ENCODE assay signal across 8 mouse cellular contexts in the genomic region with DNA sequence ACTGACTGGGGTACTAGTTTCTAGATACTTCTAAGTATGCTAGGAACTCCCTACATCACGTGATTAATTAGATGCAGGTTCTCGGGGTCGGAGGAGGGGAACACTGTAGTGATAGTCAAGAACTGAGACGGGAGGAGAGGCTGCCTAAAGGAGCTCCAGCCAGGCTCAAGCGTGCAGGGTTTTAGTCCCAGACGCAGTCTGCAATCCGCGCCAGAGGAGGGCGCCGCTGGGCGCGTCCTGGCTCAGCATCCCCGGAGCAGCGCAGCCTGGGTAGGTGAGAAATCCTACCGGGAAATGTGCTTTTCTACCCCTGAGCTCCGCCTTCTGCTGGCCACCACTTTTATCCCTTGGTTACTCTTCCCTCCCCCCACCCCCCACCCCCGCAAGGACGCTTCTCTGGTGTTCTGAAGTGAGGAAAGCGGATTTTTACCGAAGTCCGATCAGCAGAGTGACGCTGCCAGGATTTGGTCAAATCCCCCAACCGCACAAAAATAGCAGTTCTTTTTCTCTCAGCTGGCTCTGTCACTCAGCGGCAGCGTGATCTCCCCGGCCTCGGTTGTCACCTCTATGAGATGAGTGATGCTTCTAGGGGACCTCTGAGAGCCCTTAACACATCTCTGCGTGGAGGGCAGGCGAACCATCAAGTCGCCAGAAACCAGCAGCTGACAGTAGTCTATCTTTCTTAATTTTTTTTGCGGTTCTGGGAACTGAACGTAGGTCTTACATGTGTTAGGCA. TPM values are rescaled to one million over a fixed set of nuclear protein-coding genes. Genes with fewer than 3 reads are reported as not detected.
A peak's percentile ranks its signal among the peaks of the same experiment; 100 is the strongest.
DNase-seq lines count a peak whose midpoint lies in the region; ATAC-seq and TF ChIP-seq lines count a peak whose summit lies in the region.

No protein-coding gene starts in this region.

- no peak for TF ChIP-seq POLR2A in thymus, adult 2 months (IDR thresholded peaks at IDR 0.05; ENCODE audit: control insufficient read depth, extremely low read depth, insufficient read depth, low read length, poor library complexity)
- no peak for TF ChIP-seq POLR2A in testis, adult 2 months (IDR thresholded peaks at IDR 0.05; ENCODE audit: control insufficient read depth, low read depth, low read length)

- peak overlapping the region; percentile 57 for H3K4me2 ChIP-seq in embryonic facial prominence, embryonic 14.5 days (ENCODE audit: low read depth, low read length)
- peak overlapping the region; percentile 74 for H3K4me2 ChIP-seq in heart, embryonic 13.5 days
- peak overlapping the region; percentile 51 for H3K4me2 ChIP-seq in kidney, postnatal 0 days (ENCODE audit: low read length)
- H3K4me2 ChIP-seq in liver, embryonic 11.5 days: peak overlapping the region; percentile 67
- H3K4me2 ChIP-seq in midbrain, postnatal 0 days (ENCODE audit: low read depth, low read length, poor library complexity, severe bottlenecking): peak overlapping the region; percentile 57

- no peaks in the 10 kb centered on the region for H3K27me3 ChIP-seq in thymus, adult 2 months (ENCODE audit: control insufficient read depth, insufficient read depth, low read length)
- no peaks in the 10 kb centered on the region for H3K27me3 ChIP-seq in embryonic facial prominence, embryonic 14.5 days (replicated peaks; ENCODE audit: control insufficient read depth, insufficient read depth, low read length)
- H3K27me3 ChIP-seq in heart, embryonic 13.5 days (replicated peaks): peaks cover 17% of the 10 kb centered on the region
- H3K27me3 ChIP-seq in kidney, postnatal 0 days (ENCODE audit: insufficient read depth, low read length): 0 out of 2 replicates have a peak, but pooled peaks cover 3% of the 10 kb centered on the region
- H3K27me3 ChIP-seq in liver, embryonic 11.5 days (replicated peaks; ENCODE audit: control insufficient read depth, insufficient read depth, low read length): peaks cover 8% of the 10 kb centered on the region
- H3K27me3 ChIP-seq in midbrain, postnatal 0 days (ENCODE audit: insufficient read depth, low read length): no peaks in the 10 kb centered on the region
- H3K27me3 ChIP-seq in testis, adult 2 months (ENCODE audit: control insufficient read depth, insufficient read depth, low read length): no peaks in the 10 kb centered on the region

- DNase-seq in thymus, adult 2 months: peak; percentile 32
- DNase-seq in thymus, adult 18-20 months: no peak
- peak; percentile 70 for DNase-seq in embryonic facial prominence, embryonic 14.5 days (ENCODE audit: low spot score)
- peak; percentile 54 for DNase-seq in kidney, postnatal 0 days (ENCODE audit: low spot score)
- DNase-seq in liver, embryonic 11.5 days (ENCODE audit: low spot score): peak; percentile 62
- DNase-seq in midbrain, postnatal 0 days (ENCODE audit: low spot score): peak; percentile 63

- peak overlapping the region; percentile 44 for H3K9ac ChIP-seq in embryonic facial prominence, embryonic 14.5 days (ENCODE audit: low read depth, low read length)
- peak overlapping the region; percentile 68 for H3K9ac ChIP-seq in heart, embryonic 13.5 days
- H3K9ac ChIP-seq in kidney, postnatal 0 days (ENCODE audit: low read depth, low read length): no peak overlapping the region
- H3K9ac ChIP-seq in liver, embryonic 11.5 days (ENCODE audit: low read depth, low read length): no peak overlapping the region
- H3K9ac ChIP-seq in midbrain, postnatal 0 days (replicated peaks; ENCODE audit: low read length, poor library complexity, severe bottlenecking): no peak overlapping the region

- no peaks in the 10 kb centered on the region for H3K9me3 ChIP-seq in embryonic facial prominence, embryonic 14.5 days (ENCODE audit: control insufficient read depth, low read length)
- peaks cover 4% of the 10 kb centered on the region; the same call in 1 of the 2 replicates for H3K9me3 ChIP-seq in heart, embryonic 13.5 days
- no peaks in the 10 kb centered on the region for H3K9me3 ChIP-seq in kidney, postnatal 0 days (replicated peaks; ENCODE audit: low read length)
- no peaks in the 10 kb centered on the region for H3K9me3 ChIP-seq in liver, embryonic 11.5 days (ENCODE audit: control insufficient read depth, low read length)
- H3K9me3 ChIP-seq in midbrain, postnatal 0 days (ENCODE audit: low read length): no peaks in the 10 kb centered on the region

- 41% methylated on average over 32 of the region's 32 CpGs for WGBS in thymus, adult 2 months
- 13% methylated on average over 26 of the region's 32 CpGs for WGBS in embryonic facial prominence, embryonic 14.5 days
- WGBS in heart, embryonic 13.5 days: 6% methylated on average over 32 of the region's 32 CpGs
- 11% methylated on average over 32 of the region's 32 CpGs for WGBS in kidney, postnatal 0 days
- WGBS in liver, embryonic 11.5 days: 10% methylated on average over 32 of the region's 32 CpGs
- WGBS in midbrain, postnatal 0 days: 13% methylated on average over 32 of the region's 32 CpGs

- H3K36me3 ChIP-seq in thymus, adult 2 months (ENCODE audit: control insufficient read depth, insufficient read depth, low read length): no peaks in the 10 kb centered on the region
- no peaks in the 10 kb centered on the region for H3K36me3 ChIP-seq in embryonic facial prominence, embryonic 14.5 days (ENCODE audit: control insufficient read depth, insufficient read depth, low read length)
- H3K36me3 ChIP-seq in heart, embryonic 13.5 days: no peaks in the 10 kb centered on the region
- no peaks in the 10 kb centered on the region for H3K36me3 ChIP-seq in kidney, postnatal 0 days (ENCODE audit: insufficient read depth, low read length)
- no peaks in the 10 kb centered on the region for H3K36me3 ChIP-seq in liver, embryonic 11.5 days (ENCODE audit: control insufficient read depth, insufficient read depth, low read length)
- no peaks in the 10 kb centered on the region for H3K36me3 ChIP-seq in midbrain, postnatal 0 days (ENCODE audit: insufficient read depth, low read length)
- no peaks in the 10 kb centered on the region for H3K36me3 ChIP-seq in testis, adult 2 months (ENCODE audit: control insufficient read depth, insufficient read depth, low read length)

- TF ChIP-seq CTCF in thymus, adult 2 months (IDR thresholded peaks at IDR 0.05; ENCODE audit: borderline replicate concordance, control insufficient read depth, extremely low read depth, insufficient read depth, low read length, poor library complexity): no peak
- TF ChIP-seq CTCF in kidney, postnatal 0 days (IDR thresholded peaks at IDR 0.05; ENCODE audit: low read depth): peak; percentile 59
- peak; percentile 68 for TF ChIP-seq CTCF in midbrain, postnatal 0 days (IDR thresholded peaks at IDR 0.05)
- no peak for TF ChIP-seq CTCF in testis, adult 2 months (IDR thresholded peaks at IDR 0.05; ENCODE audit: control insufficient read depth, insufficient read depth, insufficient replicate concordance, low read depth, low read length)

- H3K27ac ChIP-seq in thymus, adult 2 months (ENCODE audit: control insufficient read depth, insufficient read depth, low read length): no peak overlapping the region
- no peak overlapping the region for H3K27ac ChIP-seq in embryonic facial prominence, embryonic 14.5 days (replicated peaks; ENCODE audit: low read depth, low read length)
- no peak overlapping the region for H3K27ac ChIP-seq in heart, embryonic 13.5 days (replicated peaks)
- H3K27ac ChIP-seq in kidney, postnatal 0 days: no peak overlapping the region
- H3K27ac ChIP-seq in liver, embryonic 11.5 days (ENCODE audit: low read depth, low read length): no peak overlapping the region
- H3K27ac ChIP-seq in midbrain, postnatal 0 days (ENCODE audit: low read depth, low read length): no peak overlapping the region
- no peak overlapping the region for H3K27ac ChIP-seq in testis, adult 2 months (ENCODE audit: control insufficient read depth, insufficient read depth, low read depth, low read length)

- peak; percentile 79 for ATAC-seq in embryonic facial prominence, embryonic 14.5 days (ENCODE audit: low read depth)
- no peak; the same call in 1 of the 2 replicates for ATAC-seq in heart, embryonic 13.5 days (ENCODE audit: extremely low read depth, insufficient number of reproducible peaks, low FRiP score, low TSS enrichment)
- ATAC-seq in kidney, postnatal 0 days (replicated peaks; ENCODE audit: low FRiP score, low read depth): peak; percentile 57; the same call in 1 of the 2 replicates
- ATAC-seq in liver, embryonic 11.5 days (replicated peaks; ENCODE audit: low FRiP score): 0 out of 2 replicates have a peak, but pooled peaks have one; percentile 58
- no peak for ATAC-seq in midbrain, postnatal 0 days (ENCODE audit: low FRiP score)

- no peak overlapping the region for H3K4me3 ChIP-seq in thymus, adult 2 months (ENCODE audit: control insufficient read depth, insufficient read depth, low read length)
- peak overlapping the region; percentile 32 for H3K4me3 ChIP-seq in embryonic facial prominence, embryonic 14.5 days (ENCODE audit: low read depth, low read length)
- H3K4me3 ChIP-seq in heart, embryonic 13.5 days: peak overlapping the region; percentile 47
- peak overlapping the region; percentile 15; the same call in 1 of the 2 replicates for H3K4me3 ChIP-seq in kidney, postnatal 0 days (replicated peaks; ENCODE audit: low read depth, low read length)
- H3K4me3 ChIP-seq in liver, embryonic 11.5 days (ENCODE audit: low read depth, low read length): peak overlapping the region; percentile 33
- H3K4me3 ChIP-seq in midbrain, postnatal 0 days (ENCODE audit: low read depth, low read length): peak overlapping the region; percentile 32
- H3K4me3 ChIP-seq in testis, adult 2 months (ENCODE audit: control insufficient read depth, low read depth, low read length): peak overlapping the region; percentile 10; the same call in 1 of the 2 replicates

- H3K4me1 ChIP-seq in thymus, adult 2 months (replicated peaks; ENCODE audit: control insufficient read depth, insufficient read depth, low read length): no peaks in the 10 kb centered on the region; the same call in 1 of the 2 replicates
- peaks cover 3% of the 10 kb centered on the region; the same call in 1 of the 2 replicates for H3K4me1 ChIP-seq in embryonic facial prominence, embryonic 14.5 days (ENCODE audit: control insufficient read depth, insufficient read depth, low read length)
- H3K4me1 ChIP-seq in heart, embryonic 13.5 days: peaks cover 11% of the 10 kb centered on the region
- no peaks in the 10 kb centered on the region for H3K4me1 ChIP-seq in kidney, postnatal 0 days (replicated peaks; ENCODE audit: insufficient read depth, low read length)
- H3K4me1 ChIP-seq in liver, embryonic 11.5 days (replicated peaks; ENCODE audit: control insufficient read depth, insufficient read depth, low read length): peaks cover 13% of the 10 kb centered on the region
- no peaks in the 10 kb centered on the region for H3K4me1 ChIP-seq in midbrain, postnatal 0 days (ENCODE audit: insufficient read depth, low read length)
- H3K4me1 ChIP-seq in testis, adult 2 months (ENCODE audit: control insufficient read depth, insufficient read depth, low read length): peaks cover 8% of the 10 kb centered on the region

RNA-seq across cellular contexts. Expression of gene Tbk1, which starts 53.3 kb away (rescaled TPM):
- polyA plus RNA-seq in thymus, adult 2 months (2012; rRNA removed): 16.4 and 19.6 TPM in 2 replicates
- 28.6 and 32.4 TPM in 2 replicates for polyA plus RNA-seq in embryonic facial prominence, embryonic 14.5 days (2014; fragmentation: Nextera tagmentation; extraction: Ambion mirVana)
- 20.6 and 21.8 TPM in 2 replicates for polyA plus RNA-seq in heart, embryonic 13.5 days (2015; fragmentation: Nextera tagmentation; extraction: Ambion mirVana)
- 26.5 TPM in 2 replicates for polyA plus RNA-seq in kidney, postnatal 0 days (2015; fragmentation: Nextera tagmentation; extraction: Ambion mirVana)
- polyA plus RNA-seq in liver, embryonic 11.5 days (2014; fragmentation: Nextera tagmentation; extraction: Ambion mirVana): 32.0 and 32.1 TPM in 2 replicates
- total RNA-seq in midbrain, postnatal 0 days (2014; rRNA removed): 16.5 and 29.2 TPM in 2 replicates
- polyA plus RNA-seq in midbrain, postnatal 0 days (2015; fragmentation: Nextera tagmentation; extraction: Ambion mirVana): 24.5 and 24.8 TPM in 2 replicates
- 6.0 and 7.0 TPM in 2 replicates for polyA plus RNA-seq in testis, adult 2 months (2012; rRNA removed)

RNA-seq across cellular contexts. Expression of gene Rassf3, which starts 57.2 kb away (rescaled TPM):
- 12.9 and 15.5 TPM in 2 replicates for polyA plus RNA-seq in thymus, adult 2 months (2012; rRNA removed)
- polyA plus RNA-seq in embryonic facial prominence, embryonic 14.5 days (2014; fragmentation: Nextera tagmentation; extraction: Ambion mirVana): 23.6 and 27.0 TPM in 2 replicates
- polyA plus RNA-seq in heart, embryonic 13.5 days (2015; fragmentation: Nextera tagmentation; extraction: Ambion mirVana): 15.2 and 19.2 TPM in 2 replicates
- 11.9 and 12.5 TPM in 2 replicates for polyA plus RNA-seq in kidney, postnatal 0 days (2015; fragmentation: Nextera tagmentation; extraction: Ambion mirVana)
- polyA plus RNA-seq in liver, embryonic 11.5 days (2014; fragmentation: Nextera tagmentation; extraction: Ambion mirVana): 14.0 and 15.4 TPM in 2 replicates
- 5.8 and 6.0 TPM in 2 replicates for total RNA-seq in midbrain, postnatal 0 days (2014; rRNA removed)
- 3.0 and 3.4 TPM in 2 replicates for polyA plus RNA-seq in midbrain, postnatal 0 days (2015; fragmentation: Nextera tagmentation; extraction: Ambion mirVana)
- polyA plus RNA-seq in testis, adult 2 months (2012; rRNA removed): 2.0 and 2.1 TPM in 2 replicates

Comparison
In these comparisons a context has a peak if more than half of its experiments do, and no peak if none do; other contexts are left out.
1. DNase-seq: peak in thymus, adult 2 months (single experiment), embryonic facial prominence, embryonic 14.5 days (single experiment), kidney, postnatal 0 days (single experiment), liver, embryonic 11.5 days (single experiment) and midbrain, postnatal 0 days (single experiment); none in thymus, adult 18-20 months (0 of 2).
2. CTCF ChIP-seq: peak in kidney, postnatal 0 days (single experiment) and midbrain, postnatal 0 days (single experiment); none in thymus, adult 2 months (single experiment) and testis, adult 2 months (single experiment).
3. ATAC-seq: peak in embryonic facial prominence, embryonic 14.5 days (single experiment), kidney, postnatal 0 days (single experiment) and liver, embryonic 11.5 days (single experiment); none in heart, embryonic 13.5 days (single experiment) and midbrain, postnatal 0 days (single experiment).
4. H3K9ac ChIP-seq: peak in embryonic facial prominence, embryonic 14.5 days (single experiment) and heart, embryonic 13.5 days (single experiment); none in kidney, postnatal 0 days (single experiment), liver, embryonic 11.5 days (single experiment) and midbrain, postnatal 0 days (single experiment).
5. Peak in every context shown above with its lines, with median percentiles within 50 percentile points of each other: H3K4me2 ChIP-seq.